Mouse (Mus musculus) liver, embryonic 14.5 days (tissue): ENCODE measurements around the gene Wasf2. TPM values are rescaled to one million over a fixed set of nuclear protein-coding genes. Genes with fewer than 3 reads are reported as not detected.
"Not testable (repeated sequence)": the region's sequence is repeated elsewhere in the genome, so short reads cannot be mapped to it uniquely, and the experiment has no call there.

Source experiments
- ATAC-seq: fragments of 200-750 bp; cut with Nextera tagmentation; 2 replicates; pipeline ENCODE4 v1.8.0; 2017; ENCODE audit warnings: moderate number of reproducible peaks, mild to moderate bottlenecking, moderate library complexity; ENCODE audit not compliant: insufficient read depth
- DNase-seq, 3 experiments: peaks; one replicate each; pipeline ENCODE4 v3.0.0-alpha.2; 2012 to 2013; ENCODE audit warnings: low read depth in 3 of 3, low spot score in 3 of 3
- H3K27ac ChIP-seq: fragments of 300-500 bp; sonication (generic); 2 replicates; pipeline ENCODE4 v1.5.1; 2014; ENCODE audit warnings: moderate library complexity, mild to moderate bottlenecking, control low read depth, inconsistent platforms
- H3K27me3 ChIP-seq: fragments of 300-500 bp; sonication (generic); 2 replicates; pipeline ENCODE4 v1.6.1; 2014; ENCODE audit warnings: mild to moderate bottlenecking, low read length, moderate library complexity; ENCODE audit not compliant: control insufficient read depth, insufficient read depth
- H3K36me3 ChIP-seq: fragments of 300-500 bp; sonication (generic); replicated peaks from 2 replicates; pipeline ENCODE4 v1.6.1; 2014; ENCODE audit warnings: low read depth; ENCODE audit not compliant: control insufficient read depth, insufficient read depth
- H3K4me1 ChIP-seq, 2 experiments: fragments of 200-500 bp in 1 of 2; fragments of 300-500 bp in 1 of 2; sonication (generic) in 1 of 2; replicated peaks; 2 replicates each; pipeline ENCODE4 v1.6.1; 2012 to 2014; ENCODE audit warnings: antibody characterized with exemption in 1 of 2, inconsistent platforms in 1 of 2, low read length in 1 of 2; ENCODE audit not compliant: control insufficient read depth in 2 of 2, insufficient read depth in 2 of 2
- H3K4me2 ChIP-seq: fragments of 300-500 bp; sonication (generic); 2 replicates; pipeline ENCODE4 v1.6.1; 2014; ENCODE audit warnings: low read depth, mild to moderate bottlenecking, control low read depth, moderate library complexity
- H3K4me3 ChIP-seq, 2 experiments: fragments of 200-500 bp in 1 of 2; fragments of 300-500 bp in 1 of 2; sonication (generic) in 1 of 2; 2 replicates each; pipeline ENCODE4 v1.5.1; 2012 to 2014; ENCODE audit warnings: low read depth in 2 of 2, low read length in 2 of 2, mild to moderate bottlenecking in 2 of 2, control low read depth in 1 of 2, inconsistent platforms in 1 of 2, moderate library complexity in 1 of 2; ENCODE audit not compliant: insufficient read depth in 1 of 2
- H3K9ac ChIP-seq: fragments of 300-500 bp; sonication (generic); replicated peaks from 2 replicates; pipeline ENCODE4 v1.6.1; 2014; ENCODE audit warnings: mild to moderate bottlenecking, control low read depth, moderate library complexity
- H3K9me3 ChIP-seq: fragments of 300-500 bp; sonication (generic); 2 replicates; pipeline ENCODE4 v1.6.1; 2016; ENCODE audit warnings: low read length, mixed read lengths; ENCODE audit not compliant: control insufficient read depth
- CTCF ChIP-seq: IDR thresholded peaks from 2 replicates; pipeline ENCODE4 v1.5.1; 2016; ENCODE audit warnings: antibody characterized with exemption, low read depth, control low read depth
- EP300 ChIP-seq: IDR thresholded peaks from 2 replicates; pipeline ENCODE4 v1.6.1; 2016; ENCODE audit warnings: antibody characterized with exemption, low read depth
- WGBS: fragments of 180-500 bp; shearing (Covaris S2); extraction: QIAGEN DNeasy Blood & Tissue Kit; methylation state at CpG from one replicate; pipeline ENCODE4 v1.1.7; 2014; ENCODE audit not compliant: insufficient replicate concordance; 5-methylcytosine and 5-hydroxymethylcytosine counted together
- polyA plus RNA-seq, 2 experiments: library from polyadenylated mRNA; depleted of rRNA in 1 of 2; stranded (reverse) in 1 of 2; unstranded in 1 of 2; fragments of >200 nt; fragmentation: Nextera tagmentation in 1 of 2; extraction: Ambion mirVana in 1 of 2; gene quantifications; 2 replicates each; pipeline versions ENCODE4 v1.2.1 to v1.2.3; 2012 to 2014

The Wasf2 gene
- polyA plus RNA-seq, 2 experiments, result 11.4 to 31.4 TPM

- no peak overlapping the region for H3K4me3 ChIP-seq
- 50% methylated on average over 6 of the region's 6 CpGs for WGBS
- no peak overlapping the region for H3K4me2 ChIP-seq
- ATAC-seq (no peak), DNase-seq (no peak)
- peaks cover 0 to 16% of the 10 kb centered on the region in 2 experiments; a peak in 3 of 4 replicates for H3K4me1 ChIP-seq
- no peaks in the 10 kb centered on the region for H3K36me3 ChIP-seq
- peaks cover 42% of the 10 kb centered on the region for H3K27me3 ChIP-seq
- H3K27ac ChIP-seq, result no peak overlapping the region
- H3K9me3 ChIP-seq, result no peaks in the 10 kb centered on the region
- no peak overlapping the region for H3K9ac ChIP-seq
- TF ChIP-seq EP300, result no peak
- no peak for TF ChIP-seq CTCF
Measured at GRCm38 (mm10) chr4:133093056-133093455, 37.2 kb upstream of the Wasf2 start.

- no peak for TF ChIP-seq CTCF
- TF ChIP-seq EP300, result no peak
Measured at GRCm38 (mm10) chr4:133093481-133094033, 36.7 kb upstream of the Wasf2 start.

GRCm38 (mm10) chr4:133094255-133094654 lies 36.0 kb upstream of the Wasf2 start:
- no peak for TF ChIP-seq CTCF
- no peak for TF ChIP-seq EP300
- no peak overlapping the region for H3K4me3 ChIP-seq
- no peak overlapping the region for H3K27ac ChIP-seq
- DNase-seq, result no peak
- peaks cover 0 to 15% of the 10 kb centered on the region in 2 experiments; a peak in 3 of 4 replicates for H3K4me1 ChIP-seq
- H3K9me3 ChIP-seq, result no peaks in the 10 kb centered on the region
- no peak overlapping the region for H3K9ac ChIP-seq
- no peaks in the 10 kb centered on the region for H3K36me3 ChIP-seq
- peaks cover 42% of the 10 kb centered on the region for H3K27me3 ChIP-seq
- no peak for ATAC-seq
- 54% methylated on average over 1 of the region's 1 CpGs for WGBS
- H3K4me2 ChIP-seq, result no peak overlapping the region

More at GRCm38 (mm10) chr4:133093481-133094033, 36.7 kb upstream of the Wasf2 start:
- H3K4me2 ChIP-seq, result no peak overlapping the region
- WGBS, result 22% methylated on average over 6 of the region's 6 CpGs
- H3K9ac ChIP-seq, result no peak overlapping the region
- DNase-seq (no peak), ATAC-seq (no peak)
- H3K27ac ChIP-seq, result no peak overlapping the region
- peaks cover 42% of the 10 kb centered on the region for H3K27me3 ChIP-seq
- H3K4me1 ChIP-seq, result peaks cover 0 to 15% of the 10 kb centered on the region in 2 experiments; a peak in 3 of 4 replicates
- no peak overlapping the region for H3K4me3 ChIP-seq
- no peaks in the 10 kb centered on the region for H3K9me3 ChIP-seq
- no peaks in the 10 kb centered on the region for H3K36me3 ChIP-seq

DNA sequence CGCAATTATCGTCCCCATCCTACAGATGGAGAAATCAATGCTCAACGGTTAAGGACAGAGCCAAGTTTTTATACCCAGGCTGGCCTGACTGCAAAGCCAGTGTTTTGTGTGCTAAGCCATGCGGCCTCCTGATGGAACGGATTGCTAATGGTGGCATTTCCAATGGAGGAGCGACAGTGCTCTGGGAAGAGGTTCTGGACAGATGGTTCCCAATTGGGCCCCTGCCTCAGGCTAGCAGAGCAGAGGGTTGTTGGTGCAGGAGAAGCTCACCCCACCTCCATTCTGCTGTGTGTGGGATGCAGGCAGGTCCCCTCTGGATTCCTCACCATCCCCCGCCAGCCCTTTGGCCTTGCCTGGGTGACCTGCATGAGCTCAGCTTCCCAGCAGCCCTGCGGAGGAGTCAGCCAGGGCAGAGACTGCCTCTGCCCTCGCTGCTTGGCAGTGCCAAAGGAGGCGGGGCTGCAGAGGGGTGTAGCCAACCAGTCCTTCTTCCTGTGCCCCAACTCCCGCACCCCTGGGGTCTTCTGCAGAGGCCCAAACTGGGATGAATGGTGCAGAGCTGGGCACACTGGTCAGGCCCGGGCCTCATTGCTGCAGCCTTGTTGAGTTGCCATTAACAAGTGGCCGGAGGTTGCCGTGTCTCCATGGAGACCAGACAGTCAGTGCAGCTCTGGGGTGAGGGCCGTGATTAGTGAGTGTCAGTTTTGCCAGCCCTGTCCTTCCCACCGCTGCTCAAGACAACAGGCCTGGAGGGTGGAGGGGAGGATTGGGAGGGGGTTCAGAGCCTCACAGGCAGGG lies 35.2 kb upstream of the Wasf2 start:
- no peak overlapping the region for H3K4me2 ChIP-seq
- ATAC-seq, result no peak
- TF ChIP-seq CTCF (no peak), EP300 (no peak)
- WGBS, result 52% methylated on average over 15 of the region's 16 CpGs
- H3K9me3 ChIP-seq, result no peaks in the 10 kb centered on the region
- H3K27ac ChIP-seq, result no peak overlapping the region
- H3K4me1 ChIP-seq, result peaks cover 0 to 15% of the 10 kb centered on the region in 2 experiments; a peak in 3 of 4 replicates
- H3K36me3 ChIP-seq, result no peaks in the 10 kb centered on the region
- peaks cover 42% of the 10 kb centered on the region for H3K27me3 ChIP-seq
- no peak overlapping the region for H3K4me3 ChIP-seq
- no peak overlapping the region for H3K9ac ChIP-seq
- no peak for DNase-seq

DNA sequence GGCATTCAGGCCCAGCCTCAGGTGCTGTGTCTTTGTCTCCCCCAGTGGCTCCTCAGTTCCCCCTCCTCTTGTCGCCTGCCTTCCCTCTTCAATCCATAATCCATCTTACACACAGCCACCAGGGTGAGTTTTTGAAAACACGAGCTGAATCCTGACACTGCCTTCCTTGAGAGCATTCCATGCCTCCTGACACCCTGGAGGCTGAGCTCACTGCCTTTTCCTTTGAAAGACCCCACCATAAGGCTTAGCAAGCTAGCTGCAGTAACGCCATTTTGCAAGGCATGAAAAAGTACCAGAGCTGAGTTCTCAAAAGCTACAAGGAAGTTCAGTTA lies 34.6 kb upstream of the Wasf2 start:
- WGBS, result 54% methylated on average over 3 of the region's 3 CpGs
- H3K4me2 ChIP-seq, H3K27ac ChIP-seq, ATAC-seq, H3K36me3 ChIP-seq, H3K9ac ChIP-seq, H3K9me3 ChIP-seq, H3K4me3 ChIP-seq, DNase-seq: not testable (repeated sequence)
- H3K27me3 ChIP-seq, result peaks cover 42% of the 10 kb centered on the region
- peaks cover 0 to 15% of the 10 kb centered on the region in 2 experiments; a peak in 3 of 4 replicates for H3K4me1 ChIP-seq

DNA sequence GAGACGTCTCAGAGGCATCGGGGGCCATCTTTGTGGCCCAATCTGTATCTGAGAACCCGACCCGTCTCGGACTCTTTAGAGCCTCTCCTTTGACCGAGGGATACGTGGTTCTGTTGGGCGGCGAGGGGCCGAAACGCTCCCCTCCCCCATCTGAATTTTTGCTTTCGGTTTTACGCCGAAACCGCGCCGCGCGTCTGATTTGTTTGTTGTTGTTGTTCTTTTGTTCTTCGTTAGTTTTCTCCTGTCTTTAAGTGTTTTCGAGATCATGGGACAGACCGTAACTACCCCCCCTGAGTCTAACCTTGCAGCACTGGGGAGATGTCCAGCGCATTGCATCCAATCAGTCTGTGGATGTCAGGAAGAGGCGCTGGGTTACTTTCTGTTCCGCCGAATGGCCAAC lies 33.6 kb upstream of the Wasf2 start:
- not testable (repeated sequence) for H3K9ac ChIP-seq, H3K4me2 ChIP-seq, H3K36me3 ChIP-seq, H3K27ac ChIP-seq, ATAC-seq, DNase-seq, H3K9me3 ChIP-seq
- under 1% methylated on average over 11 of the region's 26 CpGs for WGBS
- Histone ChIP-seq H3K27me3 (peaks cover 37% of the 10 kb centered on the region), H3K4me1 (peaks cover 0 to 12% of the 10 kb centered on the region in 2 experiments; a peak in 3 of 4 replicates), H3K4me3 (peak overlapping the region; percentile 41 to 70)
